Comparison of ENCODE assay signal across 9 mouse cellular contexts in the genomic region with DNA sequence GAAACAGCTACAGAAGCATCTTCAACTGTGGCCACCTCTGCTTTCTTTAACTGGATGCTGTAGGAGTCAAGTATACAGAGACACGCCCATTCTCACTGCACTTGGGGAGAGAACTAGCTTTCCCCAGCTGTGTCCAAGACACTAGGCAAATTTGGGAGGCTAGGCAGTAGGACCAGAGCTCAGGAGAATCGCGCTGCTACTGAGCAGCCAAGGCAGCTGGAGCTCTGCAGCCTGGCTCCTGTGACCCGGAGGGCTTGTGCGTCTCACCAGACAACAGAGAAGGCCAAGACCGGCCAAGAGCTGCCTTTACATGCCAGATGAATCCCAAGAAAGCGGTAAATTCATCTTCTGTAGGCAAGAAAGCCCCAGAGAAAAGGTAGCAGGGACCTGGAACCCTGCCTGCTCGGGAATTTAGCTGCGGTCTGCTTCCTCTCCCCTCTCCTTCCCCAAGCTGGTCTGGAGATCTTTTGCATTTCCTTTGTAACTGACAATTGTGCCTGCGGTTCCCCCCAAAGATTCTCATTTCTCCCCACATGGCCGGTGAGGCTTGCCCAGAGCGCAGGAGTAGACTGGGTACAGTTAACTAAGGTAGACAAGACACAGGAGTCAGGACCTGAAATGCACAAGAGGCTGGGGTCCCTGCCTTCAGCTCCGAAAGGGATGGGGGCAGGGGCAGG. TPM values are rescaled to one million over a fixed set of nuclear protein-coding genes. Genes with fewer than 3 reads are reported as not detected.
DNase-seq lines count a peak whose midpoint lies in the region; ATAC-seq and TF ChIP-seq lines count a peak whose summit lies in the region.
"Had no signal": no experiment of that assay in that cellular context is flagged by ENCODE, and none has a peak within 500 bp of the region (broad histone marks: within the 10 kb centered on the region; RNA-seq: fewer than 3 reads in every experiment).

No protein-coding gene starts in this region.

- no peak for TF ChIP-seq POLR2A in lung, adult 2 months (IDR thresholded peaks at IDR 0.05; ENCODE audit: borderline replicate concordance, extremely low read depth, low read depth, low read length)

- no peak for DNase-seq in lung, adult 2 months
- DNase-seq in lung, postnatal 36 days, result no peak
- peak; percentile 60 for DNase-seq in skeletal muscle tissue, adult 2 months (ENCODE audit: low read depth, low spot score)
- no peak for DNase-seq in layer of hippocampus, adult 9-11 months
- DNase-seq in cerebellum, postnatal 25 days, result no peak
- DNase-seq in layer of hippocampus, postnatal 14 days (ENCODE audit: low spot score in 2 of 2), result no peak

- 0 out of 2 replicates have a peak overlapping the region, but pooled peaks have one; percentile 4 for H3K9ac ChIP-seq in forebrain, embryonic 12.5 days
- H3K9ac ChIP-seq in intestine, embryonic 15.5 days, result peak overlapping the region; percentile 72; the same call in 1 of the 2 replicates
- H3K9ac ChIP-seq: liver, embryonic 15.5 days had no signal

- 42% methylated on average over 13 of the region's 13 CpGs for WGBS in lung, adult 2 months
- 34% methylated on average over 13 of the region's 13 CpGs for WGBS in forebrain, embryonic 12.5 days
- WGBS in intestine, embryonic 15.5 days, result 42% methylated on average over 13 of the region's 13 CpGs

- peak overlapping the region; percentile 65; the same call in 1 of the 2 replicates for H3K4me2 ChIP-seq in forebrain, embryonic 12.5 days
- H3K4me2 ChIP-seq in intestine, embryonic 15.5 days (replicated peaks), result peak overlapping the region; percentile 73

- peaks cover 27% of the 10 kb centered on the region for H3K27me3 ChIP-seq in forebrain, embryonic 12.5 days
- H3K27me3 ChIP-seq in intestine, embryonic 15.5 days (replicated peaks), result no peaks in the 10 kb centered on the region

- TF ChIP-seq CTCF in lung, adult 2 months (IDR thresholded peaks at IDR 0.05; ENCODE audit: insufficient read depth, low read length), result no peak

- no peak for ATAC-seq in forebrain, embryonic 12.5 days (ENCODE audit: low FRiP score)
- ATAC-seq in intestine, embryonic 15.5 days, result no peak

- H3K4me1 ChIP-seq in lung, adult 2 months (ENCODE audit: control insufficient read depth, insufficient read depth, low read length), result no peaks in the 10 kb centered on the region; the same call in 1 of the 2 replicates
- peaks cover 22% of the 10 kb centered on the region for H3K4me1 ChIP-seq in forebrain, embryonic 12.5 days
- H3K4me1 ChIP-seq in intestine, embryonic 15.5 days (replicated peaks), result peaks cover 9% of the 10 kb centered on the region
- H3K4me1 ChIP-seq: liver, embryonic 15.5 days had no signal

- H3K4me3 ChIP-seq in lung, adult 2 months (replicated peaks; ENCODE audit: extremely low read depth, low read depth, low read length), result peak overlapping the region; percentile 36
- H3K4me3 ChIP-seq in forebrain, embryonic 12.5 days (replicated peaks), result no peak overlapping the region
- peak overlapping the region; percentile 54; the same call in 1 of the 2 replicates for H3K4me3 ChIP-seq in intestine, embryonic 15.5 days (replicated peaks)

- H3K9me3 ChIP-seq in forebrain, embryonic 12.5 days, result 0 out of 2 replicates have a peak, but pooled peaks cover 4% of the 10 kb centered on the region
- no peaks in the 10 kb centered on the region for H3K9me3 ChIP-seq in intestine, embryonic 15.5 days
- H3K9me3 ChIP-seq: liver, embryonic 15.5 days had no signal

- H3K27ac ChIP-seq in forebrain, embryonic 12.5 days, result no peak overlapping the region
- H3K27ac ChIP-seq in intestine, embryonic 15.5 days, result peak overlapping the region; percentile 80
- H3K27ac ChIP-seq: liver, embryonic 15.5 days had no signal

- peaks cover 3% of the 10 kb centered on the region; the same call in 1 of the 2 replicates for H3K36me3 ChIP-seq in forebrain, embryonic 12.5 days (replicated peaks)
- H3K36me3 ChIP-seq in intestine, embryonic 15.5 days, result no peaks in the 10 kb centered on the region
- H3K36me3 ChIP-seq: liver, embryonic 15.5 days had no signal

RNA-seq across cellular contexts. Expression of a gene that starts 0.8 kb away (rescaled TPM):
- polyA plus RNA-seq in lung, adult 2 months (2012; rRNA removed), result 38.6 and 51.1 TPM in 2 replicates
- polyA plus RNA-seq in forebrain, embryonic 12.5 days (2016; fragmentation: Nextera tagmentation; extraction: Ambion mirVana), result 27.8 and 32.0 TPM in 2 replicates
- polyA plus RNA-seq in intestine, embryonic 15.5 days (2015; fragmentation: Nextera tagmentation; extraction: Ambion mirVana), result 42.3 and 46.6 TPM in 2 replicates
- 1 to 10 TPM; 6.8 to 7.7 TPM for total RNA-seq in layer of hippocampus, postnatal 14 days (2021)
